11 mouse cellular contexts compared by ENCODE assay signal in the genomic region with DNA sequence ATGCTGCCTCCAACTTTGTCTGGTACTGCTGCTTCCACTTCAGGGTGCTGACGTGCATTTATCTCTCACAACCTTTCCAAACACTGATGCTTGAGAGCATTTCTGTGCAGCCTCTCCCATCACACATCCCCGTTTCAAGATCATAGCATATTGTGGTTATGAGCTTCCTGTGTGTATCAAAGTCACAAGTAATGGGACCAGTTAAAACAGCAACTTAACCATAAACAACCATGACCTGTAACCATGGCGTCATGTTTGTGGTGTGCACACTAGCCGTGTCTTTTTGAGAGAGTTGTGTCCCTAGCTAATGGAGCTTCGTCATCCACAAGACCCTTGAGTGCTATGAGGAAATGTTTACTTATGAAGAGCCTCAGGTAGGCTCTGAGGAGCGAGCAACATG. TPM values are rescaled to one million over a fixed set of nuclear protein-coding genes. Genes with fewer than 3 reads are reported as not detected.
"Had no signal": no experiment of that assay in that cellular context is flagged by ENCODE, and none has a peak within 500 bp of the region (broad histone marks: within the 10 kb centered on the region; RNA-seq: fewer than 3 reads in every experiment).

No protein-coding gene starts in this region.

- ATAC-seq: liver, postnatal 0 days had no signal

- DNase-seq: kidney, adult 18-20 months; kidney, postnatal 10 days; layer of hippocampus, postnatal 36 days; liver, embryonic 13.5 days; liver, postnatal 0 days; midbrain, embryonic 14.5 days; right cerebral cortex, adult 18-20 months; right cerebral cortex, postnatal 25 days had no signal

RNA-seq across cellular contexts. Expression of gene Cacng1, which starts 48.1 kb away (rescaled TPM):
- total RNA-seq: layer of hippocampus, postnatal 36 days; left cerebral cortex, postnatal 25 days; megakaryocyte, adult 5-6 weeks had no signal
- polyA plus RNA-seq: kidney, embryonic 14.5 days had no signal
